Mouse (Mus musculus): ENCODE data around the gene Slc25a3.

The Slc25a3 gene

DNA sequence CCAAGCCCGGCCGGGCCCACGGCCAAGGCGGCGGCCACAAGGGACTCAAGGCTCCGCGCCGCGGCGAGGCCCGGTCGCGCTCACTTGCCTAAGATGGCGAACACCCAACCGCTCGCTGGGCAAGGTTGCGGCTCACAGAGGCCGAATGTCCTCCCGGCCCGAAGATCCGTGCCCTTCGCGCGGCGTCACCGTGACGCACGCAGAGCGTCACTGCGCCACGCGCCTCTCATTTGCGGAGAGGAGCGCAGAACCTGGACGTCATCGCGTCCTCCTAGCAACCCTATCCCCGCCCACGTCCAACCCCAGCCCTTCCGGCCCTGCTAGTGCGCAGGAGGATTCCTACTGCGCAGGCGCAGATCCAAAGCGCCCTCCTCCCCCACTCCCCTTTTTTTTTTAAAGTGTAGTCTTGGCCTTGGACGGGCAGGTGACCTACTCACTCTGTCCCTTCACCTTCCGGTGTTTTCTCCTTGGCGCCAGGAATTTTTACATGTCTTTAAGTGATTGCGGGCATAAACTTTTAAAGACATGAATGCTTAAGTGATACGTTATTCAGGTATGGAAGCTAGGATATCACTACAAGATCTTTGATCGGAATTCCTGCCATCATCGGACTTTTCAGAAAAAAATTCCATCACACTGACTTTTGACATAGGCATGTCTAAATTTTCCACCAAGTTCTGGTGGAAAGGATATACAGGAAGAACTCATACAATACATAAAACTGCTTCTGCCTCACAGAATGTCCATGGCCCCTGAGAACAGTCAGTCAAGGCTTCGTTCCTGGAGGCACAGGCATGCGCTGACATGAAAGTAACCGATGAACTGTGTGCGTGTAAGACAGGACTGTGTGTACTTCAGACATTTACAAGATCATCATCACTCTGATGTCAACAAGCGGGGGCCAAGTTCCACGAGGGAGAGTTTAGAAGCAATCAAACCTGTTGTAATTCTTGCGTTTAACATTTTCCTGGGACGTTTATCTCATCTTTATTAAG lies at the start of gene Slc25a3:
Gene Slc25a3, minus strand, starts transcription at position 232 of the 995 bp plus-strand sequence.
- peak; percentile 96 to 97 for DNase-seq (ENCODE audit: low spot score in 2 of 2)

DNA sequence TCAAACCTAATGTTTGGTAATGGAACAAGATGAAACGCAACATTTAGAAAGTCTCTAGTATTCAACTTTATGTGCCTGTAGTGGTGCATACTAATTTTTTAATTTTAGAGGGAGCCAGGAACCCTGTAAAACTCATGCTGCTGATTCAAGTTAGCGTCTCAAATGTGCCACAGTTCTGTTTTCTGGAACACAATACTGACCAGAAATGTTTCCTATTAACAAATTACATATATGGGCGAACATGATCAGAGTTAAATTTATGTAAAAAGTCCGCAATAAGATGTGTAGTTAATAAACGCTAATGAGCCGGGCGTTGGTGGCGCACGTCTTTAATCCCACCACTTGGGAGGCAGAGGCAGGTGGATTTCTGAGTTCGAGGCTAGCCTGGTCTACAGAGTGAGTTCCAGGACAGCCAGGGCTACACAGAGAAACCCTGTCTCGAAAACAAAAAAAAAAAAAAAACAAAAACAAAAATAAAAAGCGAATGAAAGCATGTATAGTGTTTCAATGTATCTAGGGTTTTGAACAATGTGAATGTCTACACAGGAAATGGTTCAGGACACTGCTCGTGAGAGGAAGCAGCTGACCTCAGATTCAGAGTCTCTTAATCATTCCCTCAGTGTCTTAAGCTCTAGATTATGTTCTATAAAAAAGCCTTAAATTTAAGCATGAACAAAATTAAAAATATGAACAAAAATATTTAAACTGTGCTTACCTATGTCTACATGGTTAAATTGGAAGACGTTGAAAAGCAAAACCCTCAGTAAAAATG lies 48.7 kb upstream of the Slc25a3 start:
- DNase-seq (ENCODE audit: low spot score in 2 of 2) = no peak

DNA sequence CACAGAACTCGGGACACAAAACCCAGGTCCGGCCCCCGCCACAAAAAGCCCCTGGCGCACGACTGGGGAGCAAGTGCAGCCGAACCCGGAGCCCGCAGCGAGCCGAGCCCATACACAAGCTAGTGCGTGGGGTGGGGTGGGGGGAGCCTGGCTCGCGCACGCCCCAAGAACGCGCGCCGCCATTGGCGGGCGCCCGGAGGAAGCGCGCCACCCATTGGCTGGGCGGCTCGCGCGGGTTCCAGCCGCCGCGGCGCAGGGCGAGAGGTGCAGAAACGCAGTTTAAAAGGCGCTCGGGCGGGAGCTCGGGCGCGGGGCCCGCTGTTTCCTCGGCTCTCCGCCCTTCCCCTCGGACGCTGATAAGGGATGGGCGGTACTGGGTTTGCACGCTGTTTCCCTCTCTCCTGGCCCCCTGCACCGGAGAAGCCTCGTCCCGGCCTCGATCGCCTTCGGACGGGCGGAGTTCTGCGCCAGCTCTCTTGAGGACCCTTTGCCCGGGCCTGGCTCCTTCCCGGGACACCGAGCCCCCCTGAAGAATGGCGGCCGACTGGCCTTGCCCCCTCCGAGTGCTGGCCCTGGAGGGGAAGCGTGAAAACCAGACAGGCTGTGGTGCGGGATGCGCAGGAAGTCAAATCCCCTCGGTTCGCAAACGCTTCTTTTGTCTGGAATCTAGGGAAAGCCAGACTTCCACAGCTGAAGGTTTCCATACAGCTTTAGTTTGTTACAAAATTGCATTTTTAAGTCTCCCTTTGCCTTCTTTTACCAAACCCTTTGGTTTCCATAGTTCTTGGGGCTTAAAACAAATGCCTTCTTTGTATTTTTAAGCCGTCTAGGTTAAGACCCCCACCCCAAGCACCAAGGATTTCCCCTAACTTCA lies 47.8 kb upstream of the Slc25a3 start:
- peak; percentile 85 to 93 for DNase-seq (ENCODE audit: low spot score in 2 of 2)

DNA sequence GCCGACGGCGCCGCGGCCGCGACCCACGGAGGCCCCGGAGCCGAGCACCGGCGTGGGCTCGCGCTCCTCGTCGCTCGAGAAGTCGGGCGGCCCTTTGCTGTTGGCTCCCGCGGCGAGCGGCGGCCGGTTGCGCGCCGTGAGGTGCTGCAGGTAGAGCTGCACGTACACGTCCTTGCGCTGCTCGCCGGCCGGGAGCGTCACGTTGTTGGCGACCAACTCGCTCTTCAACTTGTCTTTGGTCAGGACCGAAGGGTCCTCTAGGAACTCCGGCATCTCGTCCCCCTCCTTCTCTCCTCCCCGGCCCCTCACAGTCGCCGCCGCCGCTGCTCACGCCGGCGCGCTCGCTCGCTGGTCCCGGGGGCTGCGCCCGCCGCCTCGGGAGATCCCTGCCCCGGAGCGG lies 47.2 kb upstream of the Slc25a3 start:
- no peak for DNase-seq (ENCODE audit: low spot score in 2 of 2)

DNA sequence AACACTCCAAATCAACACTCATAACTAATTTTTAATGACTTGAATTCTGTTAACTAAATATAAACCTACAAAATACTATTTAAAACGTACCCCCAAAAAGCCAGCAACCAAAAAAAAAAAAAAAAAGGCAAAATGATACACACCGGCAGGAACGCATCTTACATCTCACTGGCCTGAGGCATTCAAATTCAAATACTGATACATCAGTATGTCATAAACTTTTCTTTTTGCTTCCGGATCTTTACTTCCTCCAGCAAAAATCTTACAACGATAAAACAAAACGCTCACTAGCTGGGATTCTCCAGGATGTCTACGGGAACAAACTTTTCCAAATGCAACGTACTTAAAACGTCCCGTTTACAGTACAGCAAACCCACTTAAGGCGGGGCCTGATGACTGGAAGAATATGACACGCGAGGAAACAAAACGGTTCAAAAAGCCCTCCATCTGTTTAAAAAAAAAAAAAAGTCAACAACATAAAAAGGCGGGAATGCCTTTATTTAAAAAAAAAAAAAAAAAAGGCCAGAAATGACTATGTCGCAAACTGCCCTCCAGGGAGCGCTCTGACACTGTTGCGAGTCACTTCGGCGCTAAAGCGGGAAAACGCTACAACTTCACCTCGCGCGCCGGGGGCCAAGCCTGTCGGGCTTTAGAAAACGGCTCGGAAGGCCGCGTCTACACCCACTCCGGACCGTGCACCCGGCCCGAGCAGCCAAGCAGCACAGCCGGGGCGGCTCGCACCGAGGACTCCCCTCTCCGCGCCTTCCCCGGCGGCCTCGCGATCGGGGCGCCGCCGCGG lies 46.5 kb upstream of the Slc25a3 start:
- peak; percentile 48 to 73 for DNase-seq (ENCODE audit: low spot score in 2 of 2)

DNA sequence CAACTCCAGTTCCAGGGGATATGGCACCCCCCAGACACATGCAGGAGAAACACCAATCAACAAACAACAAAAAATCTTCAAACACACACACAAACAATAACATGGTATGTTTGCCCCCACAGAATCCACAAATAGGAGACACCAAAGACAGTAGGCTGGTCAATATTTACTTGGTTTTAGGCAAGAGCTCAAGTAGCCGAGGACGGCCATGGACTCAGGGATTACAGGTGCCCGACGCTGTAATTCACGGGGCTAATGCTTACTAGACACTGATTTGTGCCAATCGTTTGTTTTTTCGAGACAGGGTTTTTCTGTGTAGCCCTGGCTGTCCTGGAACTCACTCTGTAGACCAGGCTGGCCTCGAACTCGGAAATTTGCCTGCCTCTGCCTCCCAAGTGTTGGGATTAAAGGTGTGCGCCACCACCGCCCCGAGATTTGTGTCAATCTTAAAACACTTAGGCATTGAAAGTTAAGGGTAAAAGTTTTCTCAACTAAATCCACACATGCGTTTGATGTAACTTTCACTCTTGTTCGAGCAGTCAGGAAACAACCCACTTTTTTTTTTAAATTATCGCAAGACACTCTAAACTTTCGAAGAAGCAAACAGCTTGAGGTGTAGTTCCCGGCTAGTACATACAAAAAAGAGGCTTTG lies 45.7 kb upstream of the Slc25a3 start:
- DNase-seq (ENCODE audit: low spot score in 2 of 2) = no peak

DNA sequence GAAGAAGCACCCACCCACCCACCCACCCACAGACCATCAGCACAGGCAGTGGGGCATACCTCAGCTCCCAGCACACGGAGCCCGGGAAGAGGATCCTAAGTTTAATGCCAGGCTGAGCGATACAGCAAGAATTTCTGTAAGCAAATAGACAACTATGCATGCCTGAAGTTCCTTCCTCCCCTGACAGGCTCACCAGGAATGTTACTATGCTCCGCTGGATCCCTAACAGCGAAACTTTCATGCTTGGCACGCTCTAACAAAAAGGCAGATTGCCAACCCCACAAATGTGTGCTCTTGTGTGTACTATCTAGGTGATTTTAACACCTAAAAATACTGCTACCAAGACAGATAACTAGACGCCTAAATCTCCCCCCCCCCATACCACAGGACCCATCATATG lies 43.5 kb upstream of the Slc25a3 start:
- DNase-seq (ENCODE audit: low spot score in 2 of 2) = no peak

DNA sequence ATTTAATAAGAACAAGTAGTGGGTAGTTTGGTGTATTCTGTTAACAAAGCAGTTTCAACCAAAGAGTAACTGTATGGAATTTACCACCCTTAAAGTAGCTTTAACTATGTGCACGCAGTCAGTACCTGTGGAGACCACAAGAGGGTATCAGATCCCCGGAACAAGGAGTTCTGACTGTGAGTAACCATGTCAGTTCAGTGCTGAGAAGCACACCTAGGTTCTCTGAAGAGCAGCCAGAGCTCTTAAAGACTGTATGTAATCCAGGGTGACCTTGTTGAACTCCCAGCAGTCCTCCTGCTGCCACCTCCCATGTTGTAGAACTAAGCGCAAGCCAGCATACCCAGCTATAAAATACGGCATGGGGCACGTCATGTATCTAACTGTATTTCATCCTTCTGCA lies 43.0 kb upstream of the Slc25a3 start:
- DNase-seq (ENCODE audit: low spot score in 2 of 2) = no peak

DNA sequence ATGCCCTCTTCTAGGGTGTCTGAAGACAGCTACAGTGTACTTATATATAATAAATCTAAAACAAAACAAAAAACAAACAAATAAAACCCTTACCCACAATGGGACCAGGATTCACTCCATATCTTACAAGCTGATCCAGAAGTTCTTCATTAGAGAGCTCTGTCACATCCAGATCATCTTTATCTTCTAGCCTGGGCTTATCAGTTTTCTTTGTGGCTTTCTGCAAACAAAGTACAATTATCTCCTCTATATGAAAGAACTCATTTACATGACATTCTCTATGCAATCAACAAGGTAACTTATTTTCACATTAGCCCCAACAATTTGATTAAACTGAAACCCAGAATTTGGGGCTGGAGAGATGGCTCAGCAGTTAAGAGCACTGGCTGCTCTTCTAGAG lies 42.0 kb upstream of the Slc25a3 start:
- no peak for DNase-seq (ENCODE audit: low spot score in 2 of 2)

DNA sequence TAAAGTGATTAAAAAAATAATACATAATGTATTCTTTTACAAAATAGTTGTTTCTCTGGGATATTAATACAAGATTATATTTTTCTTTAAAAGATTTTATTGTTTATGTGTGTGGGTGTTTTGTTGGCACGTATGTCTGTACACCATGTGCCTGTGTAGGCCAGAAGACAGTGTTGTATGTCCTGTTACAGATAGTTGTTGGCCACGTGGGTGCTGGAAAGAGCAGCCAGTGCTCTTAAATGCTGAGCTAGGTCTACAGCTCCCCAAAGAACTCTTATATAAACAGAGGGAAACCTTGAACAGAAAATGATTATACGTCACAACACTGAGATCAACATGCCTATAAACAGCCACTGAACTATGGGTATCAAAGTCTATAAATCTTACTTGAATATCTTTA lies 40.6 kb upstream of the Slc25a3 start:
- no peak for DNase-seq (ENCODE audit: low spot score in 2 of 2)

DNA sequence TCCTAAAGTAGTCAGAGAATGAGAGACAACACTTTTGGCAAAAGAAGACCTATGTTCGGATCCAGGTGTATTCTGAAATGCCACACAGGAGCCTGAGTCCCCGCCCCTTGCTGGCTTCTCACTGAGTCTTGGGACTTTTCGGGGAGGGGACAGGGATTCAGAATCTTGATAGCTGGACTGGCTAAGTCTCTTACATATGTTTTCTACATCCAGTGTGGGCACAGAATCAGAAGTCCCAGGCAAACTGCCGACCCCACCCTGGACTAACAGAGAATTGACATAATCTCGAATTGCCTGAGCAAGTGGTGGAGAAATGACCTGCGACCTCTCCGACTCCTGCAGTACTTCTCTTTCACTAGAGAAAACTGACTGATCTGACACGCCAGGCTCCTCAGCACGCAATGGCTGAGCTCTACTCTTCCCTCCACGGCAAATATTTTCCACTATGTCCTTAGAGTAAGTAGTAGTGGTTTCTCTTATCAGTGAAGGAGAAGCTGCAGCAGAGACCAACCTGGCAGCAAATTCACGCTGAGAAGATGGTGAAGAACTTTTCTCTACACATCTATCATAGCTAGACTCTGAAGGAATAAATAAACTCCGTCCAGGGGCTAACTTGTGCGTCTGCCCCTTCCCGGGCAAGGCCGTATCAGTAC lies 38.8 kb upstream of the Slc25a3 start:
- no peak for DNase-seq (ENCODE audit: low spot score in 2 of 2)

DNA sequence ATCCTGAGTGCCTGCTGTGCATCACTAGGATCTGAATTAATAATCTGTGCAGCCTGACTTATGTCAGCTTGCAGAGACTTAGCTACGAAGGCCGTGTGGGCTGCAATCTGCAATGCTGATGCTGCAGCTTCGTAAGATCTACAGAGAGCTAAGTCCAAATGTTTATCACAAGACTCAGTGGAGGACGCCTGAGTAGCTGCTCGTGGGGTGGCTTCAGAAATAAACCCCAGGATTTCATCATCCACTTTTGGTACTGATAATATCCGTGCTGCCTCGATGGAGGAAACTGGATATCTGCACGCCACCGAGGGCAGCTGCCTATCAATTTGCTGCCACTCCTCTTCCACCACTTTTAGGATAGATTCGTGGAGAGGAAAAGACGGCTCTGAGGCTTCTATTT lies 38.2 kb upstream of the Slc25a3 start:
- DNase-seq (ENCODE audit: low spot score in 2 of 2) = no peak

DNA sequence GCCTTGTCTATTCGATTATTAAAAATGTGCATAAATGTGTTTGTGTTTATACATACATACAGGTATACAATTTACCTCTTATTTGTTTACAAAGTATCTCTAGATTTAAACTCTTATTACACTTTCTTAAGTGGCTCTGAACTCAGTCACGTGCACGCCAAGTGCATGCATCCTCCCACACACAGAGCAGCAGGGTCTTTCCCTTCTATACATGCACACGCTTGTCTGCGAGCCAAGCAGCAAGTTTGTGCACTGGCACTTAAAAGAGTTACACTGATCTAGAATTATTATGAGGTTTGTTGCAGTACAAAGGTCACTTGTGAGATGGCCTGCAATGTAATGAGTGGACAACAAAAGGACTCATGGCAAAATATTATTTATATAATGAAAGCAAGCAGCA lies 37.1 kb upstream of the Slc25a3 start:
- no peak for DNase-seq (ENCODE audit: low spot score in 2 of 2)

DNA sequence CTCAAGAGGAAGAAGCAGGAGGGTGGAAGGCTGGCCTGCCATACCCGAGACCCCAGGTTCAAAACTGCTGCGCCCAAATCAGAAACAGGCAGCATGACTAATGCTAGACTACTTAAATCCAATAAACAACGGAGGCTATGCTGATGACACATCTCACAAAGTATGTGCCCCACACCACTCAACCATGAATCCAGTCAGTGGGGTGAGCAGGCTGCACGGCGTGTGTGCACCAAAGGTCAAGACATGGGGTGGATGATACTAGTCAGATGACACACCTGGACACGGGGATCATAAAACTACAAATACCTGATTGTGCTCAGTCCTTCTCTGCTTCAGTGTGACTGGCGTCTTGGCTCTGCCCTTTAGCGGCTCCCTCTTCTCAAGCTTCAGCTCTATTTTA lies 34.6 kb upstream of the Slc25a3 start:
- no peak for DNase-seq (ENCODE audit: low spot score in 2 of 2)

DNA sequence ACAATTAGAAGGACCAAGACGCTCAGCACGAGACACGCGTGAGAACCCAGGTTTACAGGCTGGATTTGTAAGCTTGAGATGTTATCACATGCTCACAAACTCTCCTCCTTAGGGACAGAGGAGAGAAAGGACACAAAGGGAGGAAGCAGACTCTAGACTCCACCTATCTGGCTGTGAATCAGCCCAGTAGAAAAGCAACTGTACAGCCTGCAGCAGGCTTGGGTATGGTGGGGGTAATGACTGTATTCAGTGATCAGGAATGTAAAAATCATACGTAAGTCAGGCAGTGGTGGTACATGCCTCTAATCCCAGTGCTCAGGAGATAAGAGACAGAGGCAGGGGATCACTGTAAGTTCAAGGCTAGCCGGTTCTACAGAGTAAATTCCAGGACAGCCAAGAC lies 32.5 kb upstream of the Slc25a3 start:
- no peak for DNase-seq (ENCODE audit: low spot score in 2 of 2)

DNA sequence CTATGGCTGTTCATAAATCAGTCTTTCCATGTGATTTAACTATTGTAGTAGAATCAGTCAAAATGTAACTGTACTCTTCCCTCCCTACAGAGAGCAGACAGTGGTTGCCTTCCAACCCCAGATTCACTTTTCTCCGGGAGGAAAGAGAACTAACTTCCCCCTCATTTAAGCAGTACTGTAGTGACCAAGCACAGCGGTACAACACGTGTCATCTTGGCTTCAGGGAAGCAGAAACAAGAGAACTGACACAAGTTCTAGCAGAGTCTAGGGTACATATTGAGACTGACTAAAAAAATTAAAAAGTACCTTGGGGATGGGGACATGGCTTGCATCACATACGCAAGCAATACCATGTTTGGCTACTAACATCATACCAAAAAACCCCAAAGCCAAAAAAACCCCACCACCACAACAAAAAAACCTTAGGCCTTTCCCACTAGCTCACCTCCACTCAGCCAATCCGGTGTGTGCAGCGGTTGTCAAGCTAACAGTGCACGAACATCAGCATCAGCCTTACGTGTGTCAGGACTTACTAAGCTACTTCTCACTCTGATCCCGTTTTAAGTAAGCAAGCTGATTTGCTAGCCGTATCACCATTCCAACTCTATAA lies 30.1 kb upstream of the Slc25a3 start:
- no peak for DNase-seq (ENCODE audit: low spot score in 2 of 2)

DNA sequence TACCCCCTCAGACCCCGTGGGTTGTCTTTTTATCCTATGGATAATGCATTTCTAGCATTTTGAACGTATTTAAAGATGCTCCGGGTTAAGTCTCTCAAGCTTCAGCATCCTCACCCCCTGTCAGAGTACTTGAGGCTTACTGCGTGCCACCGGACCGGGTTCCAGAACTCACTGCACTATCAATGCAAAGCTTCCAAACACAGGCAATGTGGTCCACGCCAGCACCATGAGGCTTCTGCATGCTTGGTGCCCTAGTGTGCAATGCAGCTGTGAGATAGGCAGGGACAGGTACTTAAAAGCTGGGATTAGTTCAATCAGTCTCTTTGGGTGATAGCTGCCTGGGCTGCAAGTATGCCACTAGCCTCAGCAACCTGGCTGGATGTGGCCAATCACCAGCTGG lies 21.6 kb upstream of the Slc25a3 start:
- DNase-seq (ENCODE audit: low spot score in 2 of 2) = no peak

DNA sequence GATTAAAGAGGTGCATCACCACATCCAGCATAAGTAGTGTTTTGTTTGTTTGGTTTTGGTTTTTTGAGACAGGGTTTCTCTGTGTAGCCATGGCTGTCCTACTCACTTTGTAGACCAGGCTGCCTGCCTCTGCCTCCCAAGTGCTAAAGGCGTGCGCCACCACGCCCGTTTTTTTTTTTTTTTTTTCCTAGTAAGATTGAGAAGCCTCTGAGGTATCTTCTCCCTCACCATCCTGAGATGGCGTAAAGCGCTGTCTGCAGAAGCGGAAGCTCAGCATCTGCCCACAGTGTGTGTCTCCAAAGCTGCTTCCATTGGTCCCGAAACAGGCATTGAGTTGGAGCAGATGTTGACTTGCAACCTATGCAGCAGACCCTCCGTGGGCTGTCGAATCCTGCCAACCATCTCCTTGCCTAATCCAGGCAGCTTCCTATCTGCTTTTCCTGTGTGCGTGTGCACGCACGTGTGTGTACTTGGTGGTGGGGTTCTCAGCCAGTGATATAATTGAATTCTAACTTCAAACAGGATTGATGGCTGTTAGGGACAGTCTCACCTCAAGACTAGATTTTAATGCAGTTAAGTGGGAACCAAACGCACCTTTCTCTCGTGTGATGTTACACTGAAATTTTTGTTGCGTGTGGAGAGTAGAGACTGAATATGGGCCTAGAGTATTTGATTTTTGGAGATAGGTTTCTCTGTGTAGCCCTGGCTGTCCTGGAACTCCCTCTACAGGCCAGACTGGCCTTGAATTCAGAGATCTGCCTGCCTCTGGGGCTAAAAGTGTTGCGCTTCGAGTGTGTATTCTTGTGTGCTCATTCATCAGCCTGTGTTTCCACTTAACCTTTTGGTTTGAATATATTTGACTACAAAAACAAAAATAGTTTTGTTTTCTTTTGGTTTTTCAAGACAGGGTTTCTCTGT lies 19.7 kb upstream of the Slc25a3 start:
- no peak for DNase-seq (ENCODE audit: low spot score in 2 of 2)

All from frontal cortex, postnatal 14 days (tissue).